Comparison of ENCODE assay signal across 28 mouse cellular contexts in genomic region chr4:103667438-103667837, GRCm38 (mm10). TPM values are rescaled to one million over a fixed set of nuclear protein-coding genes. Genes with fewer than 3 reads are reported as not detected.
"Had no signal": no experiment of that assay in that cellular context is flagged by ENCODE, and none has a peak within 500 bp of the region (broad histone marks: within the 10 kb centered on the region; RNA-seq: fewer than 3 reads in every experiment).

No protein-coding gene starts in this region.

- ATAC-seq: hindbrain, embryonic 16.5 days; intestine, embryonic 16.5 days; liver, postnatal 0 days had no signal

- H3K9me3 ChIP-seq: heart, embryonic 13.5 days; heart, embryonic 15.5 days; hindbrain, embryonic 10.5 days; hindbrain, embryonic 12.5 days; kidney, embryonic 15.5 days; limb, embryonic 12.5 days; liver, embryonic 13.5 days; liver, embryonic 15.5 days had no signal

- DNase-seq: gastrocnemius, adult 2 months; gastrocnemius, postnatal 10 days; gastrocnemius, postnatal 25 days; heart, adult 2 months; heart, postnatal 14 days; heart, postnatal 4 days; kidney, adult 11 months; kidney, adult 2 months; kidney, adult 9 months; kidney, postnatal 14 days; kidney, postnatal 4 days; liver; liver, embryonic 13.5 days; liver, postnatal 0 days had no signal

- H3K27ac ChIP-seq: gastrocnemius, adult 2 months; heart, adult 2 months; heart, embryonic 13.5 days; heart, embryonic 15.5 days; hindbrain, embryonic 10.5 days; hindbrain, embryonic 12.5 days; hindbrain, embryonic 14.5 days; kidney, embryonic 15.5 days; kidney, postnatal 0 days; layer of hippocampus, adult 2 months; left cerebral cortex, adult 2 months; limb, embryonic 12.5 days; liver, embryonic 13.5 days; liver, embryonic 15.5 days had no signal

- H3K36me3 ChIP-seq: heart, embryonic 13.5 days; heart, embryonic 15.5 days; hindbrain, embryonic 10.5 days; hindbrain, embryonic 12.5 days; kidney, embryonic 15.5 days; limb, embryonic 12.5 days; liver, embryonic 13.5 days; liver, embryonic 15.5 days had no signal

- H3K27me3 ChIP-seq: heart, embryonic 13.5 days; heart, embryonic 15.5 days; hindbrain, embryonic 12.5 days; kidney, embryonic 15.5 days; limb, embryonic 12.5 days; liver, embryonic 13.5 days; liver, embryonic 15.5 days had no signal

- H3K4me1 ChIP-seq: heart, embryonic 13.5 days; heart, embryonic 15.5 days; hindbrain, embryonic 10.5 days; hindbrain, embryonic 12.5 days; kidney, embryonic 15.5 days; limb, embryonic 12.5 days; liver, embryonic 13.5 days; liver, embryonic 15.5 days had no signal

- H3K4me3 ChIP-seq: gastrocnemius, adult 2 months; heart, adult 2 months; heart, embryonic 13.5 days; heart, embryonic 15.5 days; hindbrain, embryonic 10.5 days; hindbrain, embryonic 12.5 days; kidney, embryonic 15.5 days; layer of hippocampus, adult 2 months; left cerebral cortex, adult 2 months; limb, embryonic 12.5 days; liver, embryonic 13.5 days; liver, embryonic 15.5 days had no signal

RNA-seq across cellular contexts. Expression of gene Dab1, which starts 48.3 kb away (rescaled TPM):
- total RNA-seq: granulocyte monocyte progenitor cell, adult 5-6 weeks had no signal
- polyA plus RNA-seq: heart, adult 2 months had no signal
